Mouse (Mus musculus) bone marrow, adult 2 months (tissue): ENCODE measurements around the gene Nme9.

Experiments used
- CTCF ChIP-seq: fragments of 200-500 bp; IDR thresholded peaks from 2 replicates; pipeline ENCODE4 v1.5.1; 2011; ENCODE audit warnings: low read length, control low read depth; ENCODE audit not compliant: control insufficient read depth, insufficient read depth
- POLR2A ChIP-seq: fragments of 200-500 bp; IDR thresholded peaks from 2 replicates; pipeline ENCODE4 v1.6.1; 2011; ENCODE audit warnings: low read depth, mild to moderate bottlenecking, control low read depth, low read length, borderline replicate concordance; ENCODE audit not compliant: control insufficient read depth

GRCm38 (mm10) chr9:99437781-99438565 is 13.3 kb upstream of the Nme9 start:
- no peak for TF ChIP-seq POLR2A
- TF ChIP-seq CTCF = no peak
